ENCODE assay signal across 8 mouse cellular contexts in genomic region chr13:46501800-46502389, GRCm38 (mm10). TPM values are rescaled to one million over a fixed set of nuclear protein-coding genes. Genes with fewer than 3 reads are reported as not detected.
DNase-seq lines count a peak whose midpoint lies in the region; ATAC-seq lines count a peak whose summit lies in the region.

Cap2 (plus strand) TSS chr13:46501848.

- WGBS in hindbrain, embryonic 12.5 days: 1% methylated on average over 34 of the region's 42 CpGs

- H3K27me3 ChIP-seq in hindbrain, embryonic 12.5 days: no peaks in the 10 kb centered on the region; the same call in 1 of the 2 replicates

- peak; percentile 67 for ATAC-seq in hindbrain, embryonic 12.5 days (ENCODE audit: low FRiP score)

- H3K9me3 ChIP-seq in hindbrain, embryonic 12.5 days (replicated peaks): no peaks in the 10 kb centered on the region

- H3K9ac ChIP-seq in hindbrain, embryonic 12.5 days: peak within 1 kb of the TSS; percentile 68

- peak within 1 kb of the TSS; percentile 53 for H3K4me3 ChIP-seq in hindbrain, embryonic 12.5 days

- H3K4me2 ChIP-seq in hindbrain, embryonic 12.5 days (replicated peaks): peak within 1 kb of the TSS; percentile 87

- H3K36me3 ChIP-seq in hindbrain, embryonic 12.5 days: no peaks in the 10 kb centered on the region

- peaks cover 5% of the 10 kb centered on the region for H3K4me1 ChIP-seq in hindbrain, embryonic 12.5 days

- DNase-seq in MN1 (ENCODE audit: low spot score): peak; percentile 34
- peak; percentile 80 to 83 for DNase-seq in cerebellum, postnatal 10 days
- peak; percentile 89 to 90 for DNase-seq in frontal cortex, postnatal 36 days (ENCODE audit: low spot score in 2 of 2)
- peak; percentile 78 for DNase-seq in left cerebral cortex, adult 11 months (ENCODE audit: low spot score)
- peak; percentile 65 for DNase-seq in lung, postnatal 14 days
- peak; percentile 61 for DNase-seq in retina, embryonic 14.5 days (ENCODE audit: low spot score)
- peak; percentile 93 for DNase-seq in thymus, postnatal 14 days

- H3K27ac ChIP-seq in hindbrain, embryonic 12.5 days: no peak within 1 kb of the TSS

RNA-seq across cellular contexts. Expression of gene Cap2, which starts in this region (rescaled TPM):
- 9.4 and 10.2 TPM in 2 replicates for polyA plus RNA-seq in hindbrain, embryonic 12.5 days (2016; fragmentation: Nextera tagmentation; extraction: Ambion mirVana)

Comparison
In these comparisons a context has a peak if more than half of its experiments do, and no peak if none do; other contexts are left out.
1. DNase-seq: peak in every context shown above with its lines; median percentile 93 in thymus, postnatal 14 days; 90 in frontal cortex, postnatal 36 days; 82 in cerebellum, postnatal 10 days; 78 in left cerebral cortex, adult 11 months; 65 in lung, postnatal 14 days; 61 in retina, embryonic 14.5 days; 34 in MN1.